Mouse (Mus musculus) CD4-positive, CD25-positive, alpha-beta regulatory T cell, adult 4 months (primary cell): ENCODE data around the gene Cpt2. TPM values are rescaled to one million over a fixed set of nuclear protein-coding genes. Genes with fewer than 3 reads are reported as not detected.

Source experiments
- ATAC-seq: one replicate; pipeline ENCODE4 v1.8.0; 2017
- polyA plus RNA-seq, 2 experiments: library from polyadenylated mRNA; unstranded; fragments of 100-300 nt; shearing (Covaris generic); gene quantifications; one replicate each; pipeline ENCODE4 v1.2.1; 2017

Cpt2 gene
- 10 to 100 TPM; 18.9 to 27.3 TPM for polyA plus RNA-seq

DNA sequence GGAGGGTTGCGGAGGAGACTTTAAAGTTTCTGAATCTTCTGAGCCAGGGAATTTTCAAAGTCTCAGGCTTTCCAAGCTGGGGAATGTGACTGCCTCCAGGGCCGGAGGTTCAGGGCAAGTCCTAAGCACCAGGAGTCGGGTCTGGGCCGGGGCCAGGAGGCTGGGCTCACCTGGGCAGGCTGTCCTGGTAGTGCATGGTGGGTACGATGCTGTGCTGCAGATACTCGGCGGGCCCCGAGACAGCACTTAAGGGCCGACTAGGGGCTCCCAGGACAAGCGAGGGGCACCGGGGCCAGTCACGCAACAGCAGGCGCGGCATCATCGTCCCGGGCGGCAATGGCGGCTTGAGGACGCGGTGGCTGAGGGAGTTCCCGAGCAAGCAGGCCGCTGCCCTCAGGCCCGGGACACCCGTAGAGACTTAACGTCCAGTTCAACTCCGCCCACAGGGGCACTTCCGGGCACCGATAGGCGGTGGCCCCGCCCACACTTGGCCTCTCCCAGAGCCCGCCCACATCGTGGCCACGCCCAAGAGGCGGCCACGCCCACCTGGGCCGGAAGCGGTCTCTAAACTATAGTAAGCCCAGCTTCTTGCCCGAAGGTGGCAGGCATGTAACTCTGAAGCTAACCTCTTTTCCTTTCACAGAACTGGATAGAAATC lies at the start of gene Cpt2:
Gene Cpt2, minus strand, starts transcription at position 466 of the 658 bp plus-strand sequence.
- ATAC-seq, result peak; percentile 98

GRCm38 (mm10) chr4:107971162-107971561 lies 47.8 kb upstream of the Cpt2 start:
- ATAC-seq, result no peak

DNA sequence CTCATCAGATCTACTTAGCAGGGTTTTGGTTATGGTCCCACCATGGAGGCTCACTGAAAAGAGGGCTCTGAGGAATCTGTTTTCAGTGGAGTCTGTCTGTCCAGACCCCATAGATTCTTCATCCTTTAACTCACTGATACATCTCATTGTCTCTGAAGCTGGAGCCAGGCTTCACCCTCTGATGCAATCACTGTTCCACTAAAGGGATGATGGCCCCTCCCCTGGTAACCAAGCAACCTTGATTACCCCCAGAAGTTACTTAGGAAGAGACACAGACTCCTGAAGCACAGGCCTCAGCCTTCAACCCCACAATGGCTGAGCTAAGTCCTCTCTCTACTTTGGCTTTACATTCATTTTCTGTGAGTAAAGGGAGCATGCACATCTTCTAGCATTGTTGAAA lies 46.4 kb upstream of the Cpt2 start:
- ATAC-seq, result no peak

DNA sequence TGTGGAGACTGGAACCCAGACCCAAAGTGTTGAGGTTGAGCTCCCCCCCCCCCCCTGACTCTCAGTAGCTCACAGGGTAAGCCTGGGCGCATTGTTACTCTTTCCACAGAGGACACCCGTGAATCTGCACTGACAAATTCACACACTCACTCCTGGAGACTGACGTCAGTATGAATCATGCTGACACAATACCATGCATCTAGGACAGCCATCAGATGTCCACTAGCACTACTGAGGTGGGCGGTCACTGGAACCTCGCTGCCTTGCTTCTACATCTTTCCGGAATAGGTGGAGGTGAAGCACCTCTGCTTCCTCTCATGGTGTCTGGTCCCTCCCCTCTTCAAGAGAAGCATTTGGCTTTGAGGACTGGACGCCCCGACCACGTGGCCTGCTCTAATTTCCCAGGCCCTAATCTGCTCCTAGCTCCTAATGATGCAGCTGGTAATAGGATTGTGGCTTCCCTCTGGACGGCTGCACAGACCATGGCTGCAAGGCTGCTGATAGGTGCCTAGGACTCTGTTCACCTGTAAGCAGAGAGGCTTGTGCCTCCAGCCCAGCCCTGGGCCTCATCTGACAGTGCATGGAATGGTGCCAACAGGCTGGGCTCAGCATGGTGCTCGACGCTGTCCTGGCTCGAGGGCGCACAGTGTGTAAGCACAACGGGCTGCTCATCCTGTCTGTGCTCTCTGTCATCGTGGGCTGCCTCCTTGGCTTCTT lies 44.7 kb upstream of the Cpt2 start, which contains the start of gene Slc1a7:
Gene Slc1a7, plus strand, starts transcription at position 367 of the 717 bp plus-strand sequence.
- no peak for ATAC-seq

DNA sequence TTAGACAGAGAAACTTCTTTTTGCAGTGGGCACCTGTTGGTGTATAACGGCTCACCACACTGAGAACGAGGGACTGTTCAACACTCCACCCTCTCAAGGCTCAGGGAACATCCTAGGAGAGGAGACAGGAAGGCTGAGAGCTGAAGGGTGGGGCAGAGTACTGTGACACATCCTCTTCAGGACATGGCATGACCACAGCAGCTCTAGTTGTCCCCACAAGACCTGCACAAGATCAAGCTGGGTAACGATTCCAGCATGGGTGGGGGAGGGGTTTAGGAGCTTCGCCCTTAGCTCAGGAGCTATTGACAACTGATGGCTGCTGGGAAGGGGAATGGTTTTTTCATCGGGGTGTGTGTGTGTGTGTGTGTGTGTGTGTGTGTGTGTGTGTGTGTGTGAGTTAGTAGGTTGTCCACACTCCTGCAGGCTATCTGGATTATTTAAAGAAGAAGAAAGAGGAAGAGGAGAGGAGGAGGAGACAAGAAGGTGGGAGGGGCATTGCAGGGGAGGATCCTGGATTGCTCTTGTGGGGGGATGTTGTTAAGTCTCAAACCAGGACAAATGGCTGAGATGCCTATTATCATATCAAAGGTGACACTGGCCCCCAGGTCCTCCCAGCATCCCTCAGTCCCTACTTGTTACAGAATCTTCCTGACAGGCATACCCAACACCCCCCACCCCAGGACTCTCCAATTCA lies 43.2 kb upstream of the Cpt2 start:
- no peak for ATAC-seq

- no peak for ATAC-seq
Observed at GRCm38 (mm10) chr4:107962792-107963191, 39.4 kb upstream of the Cpt2 start.

- no peak for ATAC-seq
Observed at GRCm38 (mm10) chr4:107962044-107962732, 38.8 kb upstream of the Cpt2 start.

DNA sequence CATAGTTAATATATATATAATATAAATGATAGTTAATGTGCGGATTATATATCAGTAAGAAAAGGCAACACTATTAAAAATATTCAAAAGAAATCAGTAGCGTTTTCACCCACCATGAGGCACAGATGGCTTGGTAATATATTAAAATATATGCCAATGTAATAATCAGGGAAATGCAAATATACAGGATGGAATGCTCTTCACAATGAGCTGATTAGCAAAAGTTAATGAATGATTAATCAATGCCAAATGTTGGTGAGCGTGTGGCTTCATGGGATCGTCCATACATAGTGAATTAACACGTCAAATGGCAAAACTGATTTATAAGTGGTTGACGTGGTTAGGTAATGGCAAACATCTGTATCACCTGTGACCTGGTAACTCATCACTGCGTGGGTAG lies 35.1 kb upstream of the Cpt2 start:
- ATAC-seq, result no peak

DNA sequence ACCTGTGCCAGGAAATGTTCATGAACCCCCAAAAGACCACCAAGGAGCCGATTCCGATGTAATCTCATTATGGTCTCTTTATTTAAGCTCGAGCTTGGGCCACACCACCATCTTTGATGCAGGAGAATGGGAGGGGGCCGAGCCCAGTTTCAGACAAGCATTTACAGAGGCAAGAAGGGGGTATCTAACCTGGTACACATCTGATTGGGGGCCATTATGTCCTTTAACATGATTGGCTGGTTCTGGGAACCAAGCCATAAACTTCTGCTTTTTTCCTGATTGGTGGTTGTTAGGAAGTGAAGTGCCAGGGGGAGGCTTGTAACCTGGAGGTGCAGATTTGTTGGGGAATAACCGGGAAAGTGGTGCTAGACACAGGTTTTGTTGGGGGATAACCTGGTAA lies 32.3 kb upstream of the Cpt2 start:
- ATAC-seq, result no peak

GRCm38 (mm10) chr4:107952845-107953244 lies 29.4 kb upstream of the Cpt2 start:
- ATAC-seq, result no peak

DNA sequence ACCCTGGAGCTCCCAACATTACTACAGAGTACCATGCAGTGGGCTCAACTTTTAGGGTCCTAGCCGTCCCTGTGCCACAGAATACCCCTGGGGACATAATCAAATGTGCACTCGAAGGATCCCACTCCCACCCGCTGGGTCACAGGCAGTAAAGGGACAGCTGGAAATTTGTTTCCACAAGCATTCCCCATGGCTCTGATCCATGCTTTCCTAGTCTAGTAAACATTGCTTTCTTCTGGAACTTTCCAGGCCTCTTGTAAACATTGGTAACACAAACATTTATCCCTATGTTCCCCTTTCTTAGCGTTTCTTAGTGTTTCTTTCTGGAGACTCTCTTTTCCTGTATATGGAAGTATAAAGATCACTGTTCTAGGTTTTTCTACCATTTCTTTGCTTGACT lies 26.5 kb upstream of the Cpt2 start:
- ATAC-seq, result no peak

DNA sequence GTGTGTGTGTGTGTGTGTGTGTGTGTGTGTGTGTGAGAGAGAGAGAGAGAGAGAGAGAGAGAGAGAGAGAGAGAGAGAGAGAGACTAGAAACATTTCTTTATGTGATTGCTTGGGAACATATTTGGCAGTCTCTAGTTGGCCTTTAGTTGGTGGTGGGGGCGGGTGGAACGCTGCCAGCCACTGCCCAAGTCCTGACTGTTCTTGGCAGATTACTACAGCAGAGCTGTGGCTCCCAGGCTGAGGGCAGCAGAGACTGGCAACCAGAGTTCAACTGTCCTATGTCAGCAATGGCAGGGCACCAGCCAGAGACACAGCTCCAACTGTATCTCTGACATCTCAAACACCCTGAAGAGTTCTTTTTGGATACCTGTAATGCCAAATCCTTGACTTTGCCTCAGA lies 20.7 kb upstream of the Cpt2 start:
- no peak for ATAC-seq

GRCm38 (mm10) chr4:107942741-107943140 lies 19.3 kb upstream of the Cpt2 start:
- no peak for ATAC-seq

- no peak for ATAC-seq
Observed at GRCm38 (mm10) chr4:107938124-107938523, 14.7 kb upstream of the Cpt2 start.

GRCm38 (mm10) chr4:107937338-107937737 lies 13.9 kb upstream of the Cpt2 start:
- ATAC-seq, result no peak

- no peak for ATAC-seq
Observed at GRCm38 (mm10) chr4:107935254-107935653, 11.8 kb upstream of the Cpt2 start.

DNA sequence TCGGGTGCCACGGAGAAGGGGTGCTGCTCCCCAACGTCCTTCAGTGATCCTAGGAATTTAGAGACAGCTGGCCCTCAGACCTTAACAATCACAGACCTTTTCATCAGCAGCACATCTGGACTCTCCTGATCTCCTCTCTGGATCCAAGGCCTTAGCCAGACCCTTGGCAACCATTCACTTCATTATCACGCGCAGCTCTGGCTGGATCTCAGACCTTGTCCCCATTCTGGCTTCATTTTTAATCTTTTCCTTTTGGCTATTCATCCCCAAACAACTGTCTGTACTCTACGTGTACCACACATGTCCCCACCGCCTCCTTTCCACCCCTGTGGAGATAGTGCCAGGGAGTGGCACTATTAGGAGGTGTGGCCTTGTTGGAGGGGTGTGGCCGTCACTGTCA lies 9.8 kb upstream of the Cpt2 start:
- no peak for ATAC-seq

- no peak for ATAC-seq
Observed at GRCm38 (mm10) chr4:107931453-107931852, 8.0 kb upstream of the Cpt2 start.

DNA sequence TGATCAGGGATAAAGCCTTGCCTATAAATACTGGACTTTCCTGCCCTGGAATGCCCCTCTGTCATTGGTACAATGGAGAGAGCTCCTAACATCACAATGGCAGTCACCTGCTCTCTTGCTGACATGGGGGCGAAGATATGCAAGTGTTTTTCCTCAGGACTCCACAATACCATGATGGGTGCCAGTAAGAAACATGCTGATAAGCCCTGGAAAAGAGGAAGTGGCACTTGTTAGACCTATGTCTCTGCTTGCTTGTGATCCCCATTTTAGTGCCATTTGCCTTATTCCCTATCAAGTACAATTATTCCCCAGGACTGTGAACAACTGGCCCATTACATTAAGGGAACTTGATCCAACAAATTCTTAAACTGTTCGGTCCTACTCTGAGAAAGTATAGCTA lies 5.3 kb upstream of the Cpt2 start:
- no peak for ATAC-seq

DNA sequence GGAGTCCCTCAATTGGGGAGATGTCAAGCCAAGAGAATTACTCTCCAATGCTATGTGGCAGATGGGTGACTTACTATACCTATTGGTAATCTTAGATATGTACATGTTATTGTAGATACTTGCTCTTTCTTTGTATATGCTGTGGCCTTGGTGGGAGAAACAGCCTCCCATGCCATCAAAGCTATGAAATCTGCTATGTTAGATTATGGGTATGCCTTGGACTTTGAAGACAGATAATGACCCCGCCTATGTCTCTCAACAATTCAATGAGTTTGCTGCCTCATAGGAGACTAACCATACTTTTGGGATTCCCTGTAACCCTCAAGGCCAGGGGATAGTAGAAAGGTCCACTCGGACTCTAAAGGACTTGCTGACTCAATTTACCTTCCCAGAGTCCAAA lies 4.9 kb upstream of the Cpt2 start:
- no peak for ATAC-seq

GRCm38 (mm10) chr4:107923803-107924194 lies 389 bp upstream of the Cpt2 start:
- peak; percentile 27 for ATAC-seq

DNA sequence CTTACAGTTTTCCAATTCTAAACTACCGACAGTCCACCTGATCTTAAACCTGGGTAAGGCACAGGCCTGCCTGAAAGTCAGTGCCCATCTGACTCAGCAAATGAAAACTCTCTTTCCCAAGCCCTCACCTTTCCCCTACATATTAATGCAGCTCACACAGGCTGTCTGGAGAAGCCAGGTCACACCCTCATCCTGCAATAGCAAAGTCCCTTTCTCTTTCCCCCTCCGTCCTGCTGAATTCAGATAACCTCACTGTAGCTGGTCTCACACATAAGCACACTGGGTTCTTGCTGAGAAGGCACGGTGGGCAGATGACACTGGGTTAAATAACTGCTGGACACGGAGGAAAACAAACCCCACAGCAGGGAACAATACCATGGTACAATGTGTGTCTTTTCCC lies 1.5 kb downstream of the Cpt2 start:
- ATAC-seq, result no peak

GRCm38 (mm10) chr4:107921152-107921695 lies 2.2 kb downstream of the Cpt2 start:
- no peak for ATAC-seq
